Mouse (Mus musculus) mature B cell (primary cell): Measurements from ENCODE around the gene Morn5.

Experiments
- in situ Hi-C: fragments of 300-500 bp; cut with MboI; formaldehyde crosslinking; loops from 2 replicates; pipeline ENCODE4 v1.14.3; 2019

Morn5 gene

DNA sequence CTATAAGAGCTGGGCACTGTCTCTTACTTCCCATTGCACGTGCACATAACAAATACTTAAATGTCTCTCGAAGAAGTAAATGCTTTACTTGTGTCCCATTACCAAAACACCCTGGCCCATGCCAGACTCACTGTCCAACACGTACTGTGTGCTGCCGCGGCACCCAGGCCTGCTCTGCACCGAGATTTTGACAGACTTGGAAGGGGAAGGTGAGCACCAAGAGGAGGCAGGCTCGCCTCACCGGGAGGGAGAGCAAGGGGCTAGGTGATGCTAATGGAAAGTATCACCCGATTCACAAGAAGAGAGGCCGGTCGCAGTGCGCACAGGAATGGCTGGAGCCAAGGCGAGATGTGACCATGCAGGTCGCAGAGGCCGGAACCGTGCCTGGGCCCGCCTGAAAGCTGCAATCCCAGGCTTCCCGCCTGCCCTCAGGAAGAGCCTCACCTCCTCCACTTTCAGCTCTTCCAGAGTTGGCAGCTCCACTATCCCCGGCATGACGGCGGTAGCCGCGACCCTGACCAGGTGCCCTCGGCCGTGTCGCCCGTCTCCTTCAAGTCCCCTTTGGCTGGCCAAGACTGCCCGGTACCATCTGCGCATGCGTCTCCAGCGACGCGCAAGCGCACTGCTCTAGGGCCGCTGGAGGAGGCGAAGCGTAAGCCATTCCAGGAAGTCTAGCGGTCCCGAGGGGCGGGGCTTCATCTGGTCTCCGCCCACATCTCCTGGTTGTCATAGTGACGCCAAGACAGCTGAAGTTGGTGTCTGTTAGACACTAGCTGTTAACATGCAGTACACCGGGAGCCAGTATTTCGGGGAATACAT lies at the start of gene Morn5, which contains the start of gene Ndufa8:
Morn5 (plus strand) TSS at position 711 of the 819 bp plus-strand sequence.
Ndufa8 (minus strand) TSS at position 659 of the 819 bp plus-strand sequence.
- in situ Hi-C loops = no loop called here

DNA sequence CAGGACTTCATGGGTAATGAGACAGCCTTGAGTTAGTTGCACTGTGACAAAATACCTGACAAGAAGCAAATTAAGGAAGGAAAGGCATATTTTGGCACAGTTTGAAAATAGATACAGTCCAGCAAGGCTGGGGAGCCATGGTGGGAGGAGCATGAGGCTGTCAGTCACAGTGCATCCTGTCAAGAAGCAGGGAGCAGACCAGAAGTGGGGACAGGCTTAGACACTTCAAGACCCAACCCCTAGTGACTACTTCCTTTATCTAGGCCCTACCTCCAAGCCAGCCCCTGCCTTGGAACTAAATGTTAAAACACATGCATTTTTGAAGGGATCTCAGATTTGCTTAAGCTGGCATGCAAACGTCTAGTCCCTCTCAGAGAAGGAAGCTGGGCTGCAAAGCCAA lies 48.9 kb upstream of the Morn5 start:
- in situ Hi-C loops = no loop called here

DNA sequence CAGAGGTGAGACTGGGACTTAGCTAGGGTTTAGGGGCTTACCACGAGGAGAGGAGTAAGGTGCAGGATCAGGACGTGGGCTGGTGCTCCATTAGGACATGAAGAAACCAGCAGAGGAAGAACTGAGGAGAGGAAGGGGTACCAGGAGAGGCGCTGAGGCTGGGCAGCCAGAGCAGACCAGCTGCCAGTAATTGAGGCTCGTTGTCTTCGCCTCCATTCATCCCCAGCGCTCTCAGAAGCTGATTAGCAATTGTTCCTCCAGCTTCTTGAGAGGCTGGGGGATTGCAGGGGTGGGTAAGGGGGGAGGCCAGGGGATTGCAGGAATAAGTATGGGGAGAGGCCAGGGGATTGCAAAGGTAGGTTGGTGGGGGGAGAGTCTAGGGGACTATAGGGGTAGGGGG lies 47.1 kb upstream of the Morn5 start:
- in situ Hi-C loops = no loop called here

DNA sequence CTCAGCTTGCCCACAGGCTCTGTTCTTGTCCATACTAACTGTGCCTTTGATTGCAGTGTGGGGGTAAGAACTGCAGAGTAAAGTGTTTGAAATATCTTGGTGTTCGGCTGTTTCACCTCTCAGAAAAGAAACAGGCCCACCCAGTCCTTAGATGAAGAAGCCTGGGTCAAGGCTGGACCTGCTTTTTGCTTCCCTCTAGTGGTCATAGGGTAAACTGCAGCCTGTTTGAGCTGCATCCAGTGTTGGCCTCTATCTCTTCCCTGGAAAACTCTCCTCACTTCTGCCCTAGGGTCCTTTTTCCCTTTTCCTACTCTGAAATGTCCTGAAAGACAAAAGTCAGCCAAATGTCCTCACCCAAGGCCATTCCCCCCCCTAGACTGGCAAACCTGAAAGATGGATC lies 41.2 kb upstream of the Morn5 start:
- in situ Hi-C loops = loop anchor here (5.0 kb wide), 1 partner anchor 204 kb away; no protein-coding TSS in a partner anchor

DNA sequence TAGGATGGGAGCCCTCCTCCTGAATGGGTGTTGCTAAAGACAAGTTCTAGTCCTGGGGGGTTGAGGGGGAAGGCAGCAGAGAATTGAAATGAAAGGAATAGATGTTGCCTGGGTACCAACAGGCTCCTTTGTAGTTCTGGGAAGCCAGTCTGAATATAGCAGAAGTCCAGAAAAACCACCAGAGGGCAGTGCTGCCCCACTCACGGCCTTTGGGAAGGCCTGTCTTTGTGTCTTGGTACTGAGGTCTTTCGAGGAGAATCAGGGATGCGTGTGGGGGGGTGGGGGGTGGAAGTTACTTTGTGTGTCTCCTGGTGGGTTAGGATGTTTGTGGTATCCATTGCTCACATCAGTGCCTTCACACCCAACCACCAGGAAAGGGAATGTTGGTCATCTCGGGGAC lies 39.9 kb upstream of the Morn5 start:
- in situ Hi-C loops = loop anchor here (5.0 kb wide), 1 partner anchor 203 kb away; no protein-coding TSS in a partner anchor

DNA sequence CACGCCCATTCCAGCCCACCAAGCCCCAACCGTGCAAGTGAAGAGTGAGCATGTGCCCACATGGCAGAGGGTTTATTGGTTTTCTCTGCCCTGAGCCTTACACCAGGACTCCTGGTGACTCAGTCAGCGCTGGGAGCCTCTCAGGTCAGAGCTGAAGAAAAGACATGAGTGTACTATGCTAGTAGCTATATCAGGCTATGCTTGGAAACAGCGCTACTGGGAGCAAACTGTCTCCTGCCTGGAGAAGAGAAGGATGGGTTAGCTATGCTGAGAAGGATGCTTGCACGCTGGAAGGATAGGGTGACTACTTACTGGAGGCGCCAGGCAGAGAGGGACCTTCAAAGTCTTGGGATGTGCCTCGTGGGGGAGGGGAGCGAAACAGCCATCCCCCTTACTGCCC lies 38.7 kb upstream of the Morn5 start:
- in situ Hi-C loops = no loop called here

DNA sequence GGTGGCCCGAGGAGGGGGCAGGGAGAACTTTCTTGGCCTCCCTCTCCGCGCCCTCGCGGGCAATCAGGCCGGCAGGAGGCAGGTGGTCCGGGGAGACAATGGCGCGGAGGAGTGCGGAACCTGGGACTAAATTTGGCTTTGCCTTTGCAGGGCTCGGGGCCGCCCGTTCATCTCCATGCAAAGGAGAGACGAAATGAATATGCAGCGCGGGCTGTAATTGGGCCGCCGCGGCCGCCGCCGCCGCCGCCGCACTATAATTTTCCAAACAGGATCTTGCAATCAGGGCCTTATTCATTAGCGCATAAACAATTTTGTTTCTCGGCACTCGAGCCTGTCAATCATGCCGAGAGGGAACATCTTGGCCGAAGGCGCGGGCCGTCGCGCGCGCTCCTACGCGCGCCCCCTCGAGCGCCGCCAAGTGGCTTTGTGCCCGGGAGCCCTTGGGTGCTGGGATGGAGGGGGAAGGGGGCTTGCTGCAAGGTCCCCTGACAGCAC lies 37.9 kb upstream of the Morn5 start:
- in situ Hi-C loops = no loop called here

DNA sequence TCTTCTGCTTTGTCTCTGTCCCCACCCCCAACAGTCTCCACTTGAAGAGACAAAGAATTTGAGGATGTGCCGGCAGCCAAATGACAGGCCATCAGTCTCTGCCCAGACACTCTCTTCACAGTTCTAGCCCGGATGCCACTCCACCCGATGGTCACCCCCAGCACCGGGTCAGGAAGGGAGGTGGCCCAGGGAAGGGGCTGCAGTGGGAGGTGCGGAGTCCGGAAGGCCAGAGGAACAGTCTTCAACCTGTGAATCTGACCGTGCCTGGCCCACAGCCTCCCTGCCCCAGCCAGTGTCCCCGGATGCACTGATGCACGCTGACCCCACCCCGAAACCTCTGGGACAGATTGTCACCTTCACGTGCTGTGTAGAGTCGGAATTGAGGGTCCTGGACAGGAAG lies 36.2 kb upstream of the Morn5 start:
- in situ Hi-C loops = no loop called here

DNA sequence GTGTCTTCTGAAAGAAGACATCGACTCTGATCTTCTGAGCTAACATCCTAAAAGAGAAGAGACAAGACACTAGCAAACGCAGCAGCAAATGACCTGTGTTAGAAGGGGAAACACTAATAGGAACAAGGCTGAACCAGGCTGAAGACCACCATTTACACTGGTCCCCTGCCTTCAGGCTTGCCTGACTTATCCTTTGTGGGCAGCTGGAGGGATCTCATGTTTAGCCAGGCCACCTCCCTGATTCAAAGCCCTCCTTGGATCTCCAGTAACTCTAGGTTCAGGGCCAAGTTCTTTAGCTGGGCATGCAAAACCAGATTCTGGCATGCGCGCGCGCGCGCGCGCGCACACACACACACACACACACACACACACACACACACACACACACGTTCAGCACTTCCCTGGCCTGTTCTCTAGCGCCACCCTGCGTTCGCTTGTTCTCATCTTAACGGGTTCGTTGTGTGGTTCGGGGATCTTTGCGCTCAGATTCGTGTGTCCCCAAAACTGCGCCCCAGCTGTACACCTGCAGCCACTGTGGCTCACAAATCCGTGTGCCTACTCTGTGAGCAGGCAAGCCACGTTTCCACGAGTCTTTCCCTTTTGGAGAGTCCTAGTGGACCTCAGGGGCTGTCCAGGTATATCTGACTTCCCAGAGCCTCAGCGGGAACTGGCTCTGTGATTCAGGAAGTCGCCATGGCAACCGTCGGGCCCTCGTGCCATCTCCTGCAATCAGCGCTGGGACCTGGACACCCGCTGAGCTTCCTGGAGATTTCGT lies 27.7 kb upstream of the Morn5 start:
- in situ Hi-C loops = no loop called here

DNA sequence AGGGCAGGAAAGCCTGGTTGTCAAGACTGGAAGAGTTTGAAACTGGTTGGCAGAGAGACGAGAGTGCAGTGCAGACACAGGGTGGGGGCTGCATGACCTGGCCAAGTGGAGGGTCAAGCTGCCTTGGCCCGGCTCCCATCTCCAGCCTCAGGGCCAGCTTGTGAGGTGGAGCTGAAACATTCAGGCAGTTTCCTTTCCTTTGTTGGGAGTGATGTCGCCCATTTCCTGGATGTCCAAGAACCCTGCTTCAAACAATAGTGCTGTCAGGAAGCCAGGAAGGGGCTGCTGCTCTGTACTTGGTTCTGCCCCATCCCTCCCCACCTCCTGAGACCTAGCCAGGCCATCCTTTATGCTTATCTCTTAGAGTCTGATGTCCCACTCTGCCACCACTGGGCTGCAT lies 26.0 kb upstream of the Morn5 start:
- in situ Hi-C loops = no loop called here

DNA sequence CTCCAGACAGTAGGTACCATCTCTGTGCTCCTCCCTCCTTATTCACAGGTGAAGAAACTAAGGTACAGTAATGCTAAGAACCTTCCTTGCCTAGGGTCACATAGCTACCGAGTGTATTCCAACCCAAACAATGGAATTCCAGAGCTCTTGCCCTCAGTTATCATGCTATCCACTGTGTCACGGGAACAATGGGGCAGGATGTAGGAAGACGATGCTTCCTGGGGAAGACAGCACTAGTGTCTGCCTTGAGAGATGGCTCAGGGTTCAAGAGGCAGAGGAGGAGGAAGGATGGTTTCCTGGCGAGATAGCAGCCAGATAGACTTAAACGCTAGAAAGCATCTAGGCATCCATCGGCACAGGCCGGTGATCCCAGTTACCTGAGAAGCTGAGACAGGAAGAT lies 16.4 kb upstream of the Morn5 start:
- in situ Hi-C loops = no loop called here

DNA sequence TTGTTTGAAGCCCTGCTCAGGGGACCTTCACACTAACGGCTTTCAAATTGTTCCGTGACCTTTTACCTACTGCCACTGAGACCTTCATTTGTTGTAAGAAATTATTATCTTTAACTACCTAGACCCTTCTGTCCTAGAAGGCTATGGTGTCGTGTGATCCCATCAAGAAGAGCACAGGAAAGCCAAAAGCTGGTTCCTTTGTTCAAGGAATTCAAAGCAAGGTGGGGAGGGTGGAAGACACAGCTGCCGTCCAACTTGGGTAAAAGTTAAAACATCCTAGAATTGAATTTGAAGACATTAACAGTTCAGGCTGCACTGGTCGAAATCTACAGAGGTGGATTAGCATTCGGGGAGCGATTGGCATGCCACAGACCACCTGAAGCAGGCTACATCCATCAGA lies 15.3 kb upstream of the Morn5 start:
- in situ Hi-C loops = no loop called here

DNA sequence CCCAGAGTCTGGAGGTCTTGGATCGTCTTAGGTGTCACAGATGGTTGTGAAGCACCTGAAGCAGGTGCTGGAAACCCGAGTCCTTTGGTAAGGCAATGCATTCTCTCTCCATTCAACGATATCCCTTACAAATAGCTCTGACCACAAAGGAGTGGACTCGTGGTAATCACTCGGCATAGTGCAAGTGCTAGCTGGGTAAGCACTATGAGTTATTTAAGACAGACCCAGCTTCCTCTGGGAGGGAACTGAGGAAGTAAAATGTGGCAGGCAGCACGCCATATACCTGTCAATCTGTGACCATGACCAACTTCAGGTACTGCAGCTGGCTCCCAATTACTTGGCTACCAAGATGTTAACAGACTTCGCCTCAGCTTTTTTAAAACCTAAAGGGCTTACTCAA lies 14.4 kb upstream of the Morn5 start:
- in situ Hi-C loops = no loop called here

DNA sequence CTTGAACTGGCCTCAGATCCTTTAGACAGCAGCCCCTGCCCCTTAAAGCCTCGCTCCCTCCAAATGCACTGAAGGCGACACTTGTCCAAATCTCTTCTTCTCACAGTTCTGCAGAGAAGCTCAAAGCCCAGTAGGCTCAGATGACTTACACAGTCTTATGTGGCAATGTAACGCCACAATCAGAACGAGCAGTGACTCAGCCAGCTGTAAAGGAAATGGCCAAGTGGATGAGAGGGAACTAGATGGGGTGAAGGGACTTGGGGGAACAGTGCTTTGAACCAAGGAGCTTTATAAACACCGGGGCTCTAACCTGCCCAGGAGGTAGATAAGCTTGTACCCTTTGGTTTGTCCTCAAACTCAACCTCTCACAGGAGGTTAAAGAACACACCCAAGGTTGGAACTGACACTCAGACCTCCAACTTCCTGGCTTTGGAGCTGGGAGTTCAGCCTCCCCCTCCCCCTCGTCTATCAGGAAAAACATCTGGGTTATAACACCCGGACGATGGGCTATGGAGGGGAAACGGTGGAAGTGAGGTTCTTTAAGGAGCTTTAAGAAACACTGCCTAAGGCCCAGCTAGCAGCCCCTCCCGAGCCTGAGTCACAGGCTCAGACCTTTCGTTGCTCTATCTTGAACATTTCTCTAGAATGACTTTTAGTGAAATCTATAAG lies 13.7 kb upstream of the Morn5 start:
- in situ Hi-C loops = no loop called here

DNA sequence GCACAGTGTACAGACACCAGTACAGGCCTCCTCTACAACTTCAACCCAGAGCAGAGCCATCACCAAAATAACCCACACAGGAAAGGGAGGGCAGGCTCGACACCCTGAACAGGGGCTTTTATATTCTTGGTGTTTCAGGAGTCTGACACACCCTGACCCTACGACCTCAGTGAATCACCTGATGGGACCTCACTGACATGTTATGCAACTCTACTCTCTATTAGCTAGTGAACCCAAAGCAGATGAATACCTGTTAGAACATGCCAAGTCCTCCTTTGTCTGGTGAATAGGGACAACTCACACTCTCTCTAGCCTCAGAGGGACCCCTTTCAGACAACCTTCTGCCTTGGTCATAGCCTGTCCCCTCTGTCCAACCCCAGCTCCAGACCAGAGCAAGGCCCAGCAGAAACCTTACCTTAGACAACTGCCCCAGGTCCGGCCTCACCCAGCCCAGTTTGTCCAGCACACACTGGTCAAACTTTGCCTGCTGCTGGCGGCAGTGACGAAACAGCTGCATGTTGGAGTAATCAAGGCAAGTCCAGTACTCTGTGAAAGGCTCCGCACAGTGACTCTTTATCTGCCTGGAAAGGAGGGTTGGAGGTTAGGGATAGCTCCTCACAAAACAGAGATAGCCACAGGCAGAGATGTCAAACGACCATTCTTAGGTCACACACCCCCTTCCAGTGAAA lies 9.8 kb upstream of the Morn5 start:
- in situ Hi-C loops = no loop called here

DNA sequence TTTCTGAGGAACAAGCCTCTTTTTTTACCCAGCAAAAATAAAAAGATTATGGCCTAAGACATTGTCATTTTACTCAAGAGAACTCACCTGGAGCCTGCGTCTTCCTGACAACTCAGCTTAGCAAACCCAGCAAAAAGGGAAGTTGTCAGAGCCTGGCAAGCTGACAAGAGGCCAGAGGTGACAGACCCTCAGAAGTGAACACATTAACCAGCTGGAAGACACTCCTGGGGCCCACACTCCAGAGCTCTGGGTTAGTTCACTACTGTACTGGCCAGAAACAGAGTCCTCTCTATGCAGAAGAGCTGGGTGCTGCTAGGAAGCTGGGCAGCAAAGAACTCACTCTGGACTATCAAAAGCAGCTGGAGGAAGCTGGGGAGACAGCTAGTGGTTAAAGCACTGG lies 8.4 kb upstream of the Morn5 start:
- in situ Hi-C loops = no loop called here

DNA sequence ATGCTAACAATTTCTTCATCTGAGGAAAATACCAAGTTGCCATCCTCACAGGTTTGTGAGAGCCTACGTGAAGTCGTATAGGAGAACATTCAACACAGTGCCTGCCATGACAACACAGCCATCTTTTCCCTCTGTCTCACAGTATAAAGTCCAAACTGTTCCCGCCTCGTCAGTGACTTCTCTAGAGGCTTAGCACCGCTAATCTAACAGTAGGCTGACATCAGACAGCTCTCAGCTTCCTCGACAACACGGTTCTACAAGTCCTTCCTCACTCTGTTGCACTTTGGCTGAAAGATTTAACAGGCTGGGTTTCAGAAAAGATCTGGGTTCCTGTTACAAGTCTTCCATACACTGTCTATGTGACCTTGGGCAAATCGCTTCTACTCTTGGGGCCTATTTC lies 1.1 kb upstream of the Morn5 start:
- in situ Hi-C loops = no loop called here

DNA sequence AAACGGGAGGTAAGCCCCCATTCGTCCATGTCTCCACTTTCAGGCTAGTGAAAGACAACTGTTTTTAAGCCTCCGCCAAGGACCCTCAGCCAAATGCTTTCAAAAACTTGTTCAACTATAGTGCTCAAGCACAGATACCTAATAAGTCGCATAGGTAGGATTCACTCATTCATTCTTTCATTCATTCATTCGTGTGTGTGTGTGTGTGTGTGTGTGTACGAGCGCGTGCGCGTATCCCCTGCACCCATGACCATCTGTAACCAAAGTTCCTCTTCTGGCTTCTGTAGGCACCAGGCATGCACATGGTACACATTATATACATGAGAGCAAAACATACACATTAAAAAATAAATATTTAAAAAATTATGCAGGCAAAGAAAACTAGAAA lies 303 bp downstream of the Morn5 start:
- in situ Hi-C loops = no loop called here

DNA sequence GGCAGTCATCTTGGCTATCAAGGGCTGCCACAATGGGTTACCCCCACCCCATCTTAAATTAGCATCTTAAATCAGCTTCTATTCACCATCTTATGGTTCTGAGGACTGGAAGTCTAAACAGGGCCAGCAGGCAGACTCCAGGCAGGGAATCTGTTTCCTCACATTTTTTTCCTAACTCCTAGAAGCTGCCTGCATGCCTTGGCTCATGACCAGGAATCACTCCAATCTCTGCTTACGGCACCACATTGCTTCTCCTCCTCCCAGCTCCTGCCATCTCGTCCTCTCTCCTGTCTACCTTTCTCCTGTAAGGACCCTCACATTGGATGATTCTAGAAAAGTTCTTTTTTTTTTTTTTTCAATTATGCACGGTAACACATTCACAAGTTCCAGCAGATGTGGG lies 4.0 kb downstream of the Morn5 start:
- in situ Hi-C loops = no loop called here

DNA sequence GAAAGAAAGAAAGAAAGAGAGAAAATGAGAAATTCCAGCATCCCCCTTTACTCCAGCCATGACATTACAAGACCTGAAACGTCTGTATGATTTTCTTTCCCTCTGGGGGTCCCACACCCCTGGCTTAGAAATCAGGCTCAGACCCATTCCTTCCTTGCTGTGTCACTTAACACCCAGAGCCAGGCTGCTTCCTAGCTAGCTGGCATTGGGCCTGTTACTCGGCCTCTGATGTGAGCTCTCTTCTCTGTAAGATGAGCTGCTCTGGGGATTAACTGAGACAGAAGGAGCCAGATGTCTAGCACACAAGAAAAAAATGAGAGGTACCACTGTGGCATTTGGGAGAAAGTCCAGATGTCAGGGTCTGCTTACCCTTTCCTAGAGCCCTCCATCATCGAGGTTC lies 7.0 kb downstream of the Morn5 start:
- in situ Hi-C loops = no loop called here

DNA sequence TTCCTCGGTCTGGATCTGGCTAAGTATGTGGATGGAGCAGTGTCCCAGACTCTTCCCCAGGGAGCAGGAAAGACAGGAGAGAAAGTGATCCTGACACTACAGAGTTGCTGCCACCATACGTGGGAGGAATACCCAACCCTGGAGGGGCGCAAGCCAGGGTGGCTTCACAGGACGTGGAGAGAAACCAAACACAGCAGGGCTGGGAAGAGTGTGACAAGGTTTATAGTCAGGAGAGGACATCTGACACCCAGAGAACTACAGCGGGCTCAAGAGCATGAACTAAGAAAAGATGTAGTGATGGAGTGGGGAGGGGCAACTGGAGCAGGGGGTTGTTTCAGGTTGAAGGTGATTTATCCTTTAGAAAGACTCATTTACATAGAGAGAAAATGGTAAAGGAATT lies 12.2 kb downstream of the Morn5 start:
- in situ Hi-C loops = no loop called here

DNA sequence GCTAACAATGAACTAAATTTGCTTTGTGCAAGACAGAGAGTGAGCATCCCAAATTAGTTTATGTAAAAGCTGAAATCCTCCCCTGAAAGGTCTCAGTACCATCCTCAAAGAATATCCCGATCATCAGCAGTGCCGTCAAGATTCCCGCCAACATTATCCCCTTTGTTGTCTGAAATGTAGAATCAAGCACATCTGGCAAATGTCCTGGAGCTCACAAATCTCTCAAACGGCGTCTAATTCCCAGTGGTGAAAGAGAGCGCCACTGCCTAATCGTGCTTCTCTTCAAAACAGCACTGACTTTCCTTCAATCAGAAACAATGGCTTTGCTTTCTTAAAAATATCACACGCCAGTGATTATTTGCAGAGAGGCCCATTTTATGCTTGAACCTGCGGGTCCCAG lies 17.9 kb downstream of the Morn5 start:
- in situ Hi-C loops = no loop called here
